Mouse (Mus musculus) midbrain, embryonic 13.5 days (tissue): Measurements from ENCODE around the gene Zfp691. TPM values are rescaled to one million over a fixed set of nuclear protein-coding genes. Genes with fewer than 3 reads are reported as not detected.
A peak's percentile ranks its signal among the peaks of the same experiment; 100 is the strongest.

Experiments
- ATAC-seq: fragments of 200-750 bp; cut with Nextera tagmentation; 2 replicates; pipeline ENCODE4 v1.8.0; 2017; ENCODE audit warnings: mild to moderate bottlenecking, moderate TSS enrichment, moderate library complexity
- H3K27ac ChIP-seq: fragments of 300-500 bp; sonication (generic); 2 replicates; pipeline ENCODE4 v1.5.1; 2015; ENCODE audit warnings: inconsistent platforms, mild to moderate bottlenecking, moderate library complexity
- H3K27me3 ChIP-seq: fragments of 300-500 bp; sonication (generic); 2 replicates; pipeline ENCODE4 v1.6.1; 2015; ENCODE audit warnings: mild to moderate bottlenecking, inconsistent platforms
- H3K36me3 ChIP-seq: fragments of 300-500 bp; sonication (generic); 2 replicates; pipeline ENCODE4 v1.6.1; 2015; ENCODE audit warnings: mild to moderate bottlenecking, inconsistent platforms
- H3K4me1 ChIP-seq: fragments of 300-500 bp; sonication (generic); replicated peaks from 2 replicates; pipeline ENCODE4 v1.6.1; 2015; ENCODE audit warnings: inconsistent platforms
- H3K4me2 ChIP-seq: fragments of 300-500 bp; sonication (generic); replicated peaks from 2 replicates; pipeline ENCODE4 v1.6.1; 2015; ENCODE audit warnings: moderate library complexity, mild to moderate bottlenecking, inconsistent platforms
- H3K4me3 ChIP-seq: fragments of 300-500 bp; sonication (generic); replicated peaks from 2 replicates; pipeline ENCODE4 v1.5.1; 2015; ENCODE audit warnings: mild to moderate bottlenecking, inconsistent platforms
- H3K9ac ChIP-seq: fragments of 300-500 bp; sonication (generic); replicated peaks from 2 replicates; pipeline ENCODE4 v1.6.1; 2015; ENCODE audit warnings: mild to moderate bottlenecking, inconsistent platforms
- H3K9me3 ChIP-seq: fragments of 300-500 bp; sonication (generic); 2 replicates; pipeline ENCODE4 v1.6.1; 2016; ENCODE audit warnings: mild to moderate bottlenecking, inconsistent platforms
- WGBS: fragments of 180-500 bp; shearing (Covaris S2); methylation state at CpG from one replicate; pipeline ENCODE4 v1.1.7; 2015; 5-methylcytosine and 5-hydroxymethylcytosine counted together
- polyA plus RNA-seq: library from polyadenylated mRNA; unstranded; fragments of >200 nt; fragmentation: Nextera tagmentation; extraction: Ambion mirVana; gene quantifications from 2 replicates; pipeline ENCODE4 v1.2.1, GENCODE M21; 2015

Gene Zfp691
- polyA plus RNA-seq, 1 experiment from 2014 or later: 9.9 TPM

DNA sequence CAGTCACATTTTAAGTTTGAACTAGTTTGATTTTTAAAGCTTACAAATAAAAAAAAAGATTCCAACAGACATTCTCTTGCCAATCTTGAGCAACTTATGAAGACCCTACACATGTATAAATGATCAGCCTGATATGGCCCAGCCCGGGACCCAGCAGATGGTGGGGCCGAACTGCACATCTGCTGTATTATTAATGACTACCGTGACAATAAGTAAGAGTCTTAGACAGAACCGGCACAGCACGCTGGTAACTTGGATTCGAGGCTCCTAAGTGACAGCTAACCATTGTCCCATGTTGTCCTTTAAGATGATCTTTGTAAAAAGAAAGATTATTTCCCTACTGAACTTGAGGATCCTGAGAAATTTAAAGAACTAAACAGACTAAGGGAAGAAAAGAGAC is 15.4 kb upstream of the Zfp691 start:
- Histone ChIP-seq H3K36me3 (no peaks in the 10 kb centered on the region), H3K9ac (no peak overlapping the region), H3K4me2 (no peak overlapping the region), H3K4me3 (no peak overlapping the region), H3K4me1 (no peaks in the 10 kb centered on the region), H3K9me3 (no peaks in the 10 kb centered on the region), H3K27me3 (no peaks in the 10 kb centered on the region), H3K27ac (no peak overlapping the region)
- WGBS: 46% methylated on average over 6 of the region's 6 CpGs
- no peak for ATAC-seq

DNA sequence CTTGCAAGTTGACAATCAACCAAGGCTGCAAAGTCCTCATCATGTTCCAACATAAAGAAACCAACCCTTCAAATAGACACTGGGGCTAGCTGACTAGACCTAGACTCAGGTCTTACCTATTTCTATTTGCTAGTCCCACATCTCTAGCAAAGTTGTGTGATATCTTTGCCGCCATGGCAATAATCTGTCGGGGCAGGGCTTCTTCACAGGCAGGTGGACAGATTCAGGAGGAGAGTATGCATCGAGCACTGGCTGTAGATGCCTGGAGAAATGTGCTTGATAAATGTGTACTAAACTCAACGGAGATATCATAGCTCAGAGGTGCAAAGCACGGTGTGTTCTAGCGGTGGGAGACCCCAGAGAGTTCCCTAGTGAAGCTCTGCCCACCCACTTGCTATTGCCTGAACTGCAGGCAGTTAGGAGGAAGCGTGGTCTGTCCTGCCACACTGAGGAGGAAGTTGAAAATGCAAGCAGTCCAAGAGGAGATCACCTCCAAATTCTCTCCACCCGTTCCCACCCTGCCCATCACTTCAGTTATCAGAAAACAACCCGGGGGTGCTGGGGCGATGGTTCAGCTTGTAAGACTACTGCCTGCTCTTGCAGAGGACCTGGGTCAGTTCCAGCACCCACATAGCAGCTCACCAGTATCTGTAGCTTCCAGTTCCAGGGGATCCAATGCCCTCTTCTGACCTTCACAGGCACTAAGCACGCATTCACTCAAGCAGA is 14.2 kb upstream of the Zfp691 start:
- Histone ChIP-seq H3K27me3 (no peaks in the 10 kb centered on the region), H3K4me3 (no peak overlapping the region), H3K36me3 (no peaks in the 10 kb centered on the region), H3K27ac (no peak overlapping the region), H3K9ac (no peak overlapping the region), H3K4me1 (no peaks in the 10 kb centered on the region), H3K4me2 (no peak overlapping the region), H3K9me3 (no peaks in the 10 kb centered on the region)
- ATAC-seq: no peak
- WGBS: 62% methylated on average over 11 of the region's 11 CpGs

DNA sequence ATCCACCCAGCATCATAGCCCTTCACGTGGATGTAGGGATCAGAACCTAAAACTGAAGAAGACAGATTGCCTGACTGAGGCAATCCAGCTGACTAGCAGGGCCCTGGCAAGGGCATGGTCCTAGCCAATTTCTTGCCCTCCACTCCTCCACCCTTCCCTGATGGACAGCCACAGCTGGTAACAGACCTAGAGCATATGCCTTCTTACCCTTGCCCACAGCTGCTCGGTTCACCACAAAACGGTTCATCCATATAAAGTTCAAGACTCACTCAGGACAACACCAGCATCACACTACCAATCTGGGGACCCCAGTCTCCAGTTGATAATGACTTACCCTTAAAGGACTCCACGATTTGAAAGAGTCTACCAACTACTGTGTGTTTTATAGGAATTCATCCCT is 11.8 kb upstream of the Zfp691 start:
- Histone ChIP-seq H3K9ac (no peak overlapping the region), H3K36me3 (no peaks in the 10 kb centered on the region), H3K27ac (no peak overlapping the region), H3K27me3 (no peaks in the 10 kb centered on the region), H3K4me3 (no peak overlapping the region), H3K4me1 (no peaks in the 10 kb centered on the region), H3K9me3 (no peaks in the 10 kb centered on the region), H3K4me2 (no peak overlapping the region)
- 83% methylated on average over 4 of the region's 4 CpGs for WGBS
- no peak for ATAC-seq

DNA sequence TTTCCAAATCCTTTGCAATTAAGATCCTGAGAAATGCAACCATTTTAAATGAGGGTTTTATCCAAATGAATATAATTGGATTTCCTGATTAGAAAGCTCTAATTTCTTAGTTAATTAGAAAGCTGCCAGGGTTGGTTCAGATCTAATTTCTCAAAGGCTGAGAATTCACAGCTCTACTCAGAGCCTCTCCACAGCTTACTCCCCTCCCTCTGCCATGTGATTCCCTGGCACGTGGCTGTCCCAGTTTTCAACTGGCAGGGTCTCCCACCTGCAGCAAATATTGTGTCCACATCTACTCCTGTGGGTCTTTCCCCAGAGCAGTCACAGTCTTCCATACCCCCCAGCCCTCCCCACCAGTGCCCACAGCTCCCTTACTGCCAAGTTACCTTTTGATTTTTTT is 9.5 kb upstream of the Zfp691 start:
- 32% methylated on average over 1 of the region's 1 CpGs for WGBS
- H3K36me3 ChIP-seq: no peaks in the 10 kb centered on the region

DNA sequence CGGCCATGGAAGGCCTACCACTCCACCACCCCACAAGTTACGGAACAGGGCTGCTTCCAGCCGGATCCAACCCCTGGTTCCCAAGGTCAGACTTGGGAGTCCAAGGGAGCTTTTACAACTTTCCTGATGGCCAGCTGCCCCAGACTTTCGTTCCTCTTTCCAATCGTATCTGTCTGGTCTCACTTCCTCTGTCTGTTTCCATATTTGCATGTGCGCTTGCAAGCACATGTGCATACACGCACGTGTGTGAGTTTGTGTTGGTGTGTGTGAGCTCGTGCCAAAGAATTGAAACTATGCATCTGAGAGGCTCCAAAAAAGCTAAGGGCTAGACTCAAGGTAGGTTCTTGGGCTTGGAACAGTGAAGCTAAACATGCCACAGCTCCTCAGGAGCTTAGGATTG is 7.5 kb upstream of the Zfp691 start:
- no peak overlapping the region for H3K4me3 ChIP-seq
- 87% methylated on average over 9 of the region's 9 CpGs for WGBS
- H3K4me2 ChIP-seq: no peak overlapping the region

More for the DNA sequence above, 9.5 kb upstream of the Zfp691 start:
- Histone ChIP-seq H3K4me3 (no peak overlapping the region), H3K27ac (no peak overlapping the region), H3K4me2 (no peak overlapping the region), H3K4me1 (no peaks in the 10 kb centered on the region), H3K9me3 (no peaks in the 10 kb centered on the region), H3K27me3 (no peaks in the 10 kb centered on the region), H3K9ac (no peak overlapping the region)
- no peak for ATAC-seq

DNA sequence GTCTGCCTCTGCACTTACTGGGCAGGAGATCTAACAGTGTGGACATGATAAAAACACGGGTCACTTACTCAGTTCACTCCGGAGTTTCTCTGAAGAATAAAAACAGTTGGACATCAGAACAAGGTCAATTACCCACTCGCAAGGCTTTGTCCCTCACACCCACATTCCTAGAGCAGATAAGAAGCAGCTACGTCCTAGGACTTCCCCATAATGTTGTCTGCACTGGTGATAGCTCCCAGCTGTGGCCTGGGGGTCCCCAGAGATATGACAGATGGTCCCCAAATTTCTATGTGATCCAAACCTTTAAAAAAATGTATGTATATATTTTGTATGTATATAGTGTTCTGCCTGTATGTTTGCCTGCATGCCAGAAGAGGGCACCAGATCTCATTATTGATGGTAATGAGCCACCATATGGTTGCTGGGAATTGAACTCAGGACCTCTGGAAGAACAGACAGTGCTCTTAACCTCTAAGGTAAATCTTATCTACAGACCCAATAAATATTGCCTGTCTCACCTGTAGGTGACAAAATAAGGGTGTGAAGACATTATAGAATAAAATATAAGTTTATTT is 6.2 kb upstream of the Zfp691 start:
- Histone ChIP-seq H3K36me3 (no peaks in the 10 kb centered on the region), H3K4me3 (no peak overlapping the region), H3K9me3 (no peaks in the 10 kb centered on the region), H3K4me2 (no peak overlapping the region), H3K4me1 (no peaks in the 10 kb centered on the region), H3K9ac (no peak overlapping the region), H3K27me3 (no peaks in the 10 kb centered on the region), H3K27ac (no peak overlapping the region)
- no peak for ATAC-seq
- WGBS: 58% methylated on average over 4 of the region's 4 CpGs

More for the DNA sequence above, 7.5 kb upstream of the Zfp691 start:
- ATAC-seq: no peak
- Histone ChIP-seq H3K4me1 (no peaks in the 10 kb centered on the region), H3K9ac (no peak overlapping the region), H3K36me3 (no peaks in the 10 kb centered on the region), H3K27me3 (no peaks in the 10 kb centered on the region), H3K27ac (no peak overlapping the region), H3K9me3 (no peaks in the 10 kb centered on the region)

DNA sequence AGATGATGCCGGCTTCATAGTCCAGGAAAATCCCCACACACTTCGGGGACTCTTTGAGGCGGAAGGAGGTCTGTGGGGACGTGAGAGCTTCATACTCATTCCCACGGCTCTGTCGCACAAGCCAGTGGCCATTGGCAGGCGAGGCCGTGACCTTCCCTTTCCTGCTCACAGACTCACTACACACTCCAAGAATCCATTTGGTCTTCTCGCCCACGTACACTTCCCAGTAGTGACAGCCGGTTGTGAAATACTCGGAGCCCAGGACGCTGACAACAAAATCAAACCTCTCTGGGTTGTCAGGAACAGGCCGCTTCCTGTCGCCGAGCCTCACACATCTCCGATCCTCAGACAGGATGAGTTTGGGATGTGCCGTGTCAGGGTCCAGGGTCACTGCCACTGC is 4.3 kb upstream of the Zfp691 start:
- Histone ChIP-seq H3K4me1 (peaks cover under 1% of the 10 kb centered on the region), H3K4me3 (no peak overlapping the region), H3K9me3 (no peaks in the 10 kb centered on the region), H3K27me3 (no peaks in the 10 kb centered on the region), H3K36me3 (no peaks in the 10 kb centered on the region), H3K9ac (no peak overlapping the region), H3K27ac (no peak overlapping the region), H3K4me2 (no peak overlapping the region)
- 83% methylated on average over 18 of the region's 18 CpGs for WGBS
- no peak for ATAC-seq

DNA sequence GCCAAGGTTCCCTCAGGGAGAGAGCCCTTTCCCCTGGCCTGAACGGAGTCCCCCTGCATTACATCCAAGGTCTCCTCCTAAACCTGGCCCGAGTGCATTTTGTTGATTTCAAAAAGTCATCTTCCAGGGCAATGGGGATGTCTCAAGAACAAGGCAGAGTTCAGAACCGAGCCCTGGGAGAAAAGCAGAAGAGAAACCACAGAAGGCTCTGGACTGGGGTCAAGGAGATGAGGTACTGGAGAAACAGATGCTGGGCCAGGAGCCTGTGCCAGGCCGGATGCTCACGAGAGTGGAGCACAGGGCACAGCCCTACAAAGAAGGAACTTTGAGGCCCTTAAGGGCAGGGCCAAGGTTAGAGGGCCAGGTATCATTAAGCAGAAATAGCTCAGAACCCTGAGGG is 3.7 kb upstream of the Zfp691 start:
- WGBS: 78% methylated on average over 5 of the region's 5 CpGs
- Histone ChIP-seq H3K27ac (no peak overlapping the region), H3K9ac (no peak overlapping the region), H3K4me1 (peaks cover 7% of the 10 kb centered on the region), H3K4me3 (no peak overlapping the region), H3K27me3 (no peaks in the 10 kb centered on the region), H3K36me3 (no peaks in the 10 kb centered on the region), H3K9me3 (no peaks in the 10 kb centered on the region), H3K4me2 (no peak overlapping the region)
- ATAC-seq: no peak

DNA sequence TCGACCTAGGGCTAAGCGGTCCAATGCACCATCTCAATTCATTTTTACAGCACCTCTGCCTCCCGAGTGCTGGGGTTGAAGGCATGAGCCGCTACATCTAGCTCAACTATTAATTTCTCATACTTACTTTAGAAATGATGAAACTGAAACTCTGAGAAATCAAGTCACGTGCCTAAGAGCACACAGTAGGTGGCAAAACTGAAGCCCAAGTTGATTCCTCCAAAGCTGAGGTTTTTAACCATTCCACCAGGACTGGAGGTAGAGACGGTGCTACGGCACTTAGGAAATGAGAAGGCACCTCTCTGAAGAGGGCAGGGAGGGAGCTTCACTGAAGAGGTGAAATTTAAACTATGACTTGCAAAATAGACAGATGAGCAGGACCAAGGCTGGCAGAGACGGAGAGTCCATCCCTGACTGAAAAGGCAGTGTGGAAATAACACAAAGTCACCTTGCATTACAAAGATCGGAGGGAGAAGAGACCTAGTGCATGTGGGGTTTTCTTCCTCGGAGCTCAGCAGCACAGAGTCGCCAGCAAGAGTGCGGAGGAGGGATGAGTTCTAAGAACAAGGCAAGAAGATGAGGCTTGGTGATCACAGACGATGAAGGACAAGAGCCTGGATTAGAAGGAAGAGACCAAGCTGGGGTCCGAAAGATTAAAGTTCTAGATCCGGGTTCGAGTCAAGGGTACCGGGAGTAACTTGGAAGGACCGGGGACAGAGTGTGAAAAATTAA is 910 bp downstream of the Zfp691 start:
- peak overlapping the region; percentile 80 for H3K4me2 ChIP-seq
- peaks cover 30% of the 10 kb centered on the region for H3K36me3 ChIP-seq
- H3K4me3 ChIP-seq: peak overlapping the region; percentile 62
- no peaks in the 10 kb centered on the region for H3K27me3 ChIP-seq
- 45% methylated on average over 18 of the region's 18 CpGs for WGBS
- H3K27ac ChIP-seq: 0 out of 2 replicates have a peak overlapping the region, but pooled peaks have one; percentile 27
- no peaks in the 10 kb centered on the region for H3K9me3 ChIP-seq
- no peak for ATAC-seq
- peaks cover 27% of the 10 kb centered on the region for H3K4me1 ChIP-seq
- H3K9ac ChIP-seq: peak overlapping the region; percentile 78

DNA sequence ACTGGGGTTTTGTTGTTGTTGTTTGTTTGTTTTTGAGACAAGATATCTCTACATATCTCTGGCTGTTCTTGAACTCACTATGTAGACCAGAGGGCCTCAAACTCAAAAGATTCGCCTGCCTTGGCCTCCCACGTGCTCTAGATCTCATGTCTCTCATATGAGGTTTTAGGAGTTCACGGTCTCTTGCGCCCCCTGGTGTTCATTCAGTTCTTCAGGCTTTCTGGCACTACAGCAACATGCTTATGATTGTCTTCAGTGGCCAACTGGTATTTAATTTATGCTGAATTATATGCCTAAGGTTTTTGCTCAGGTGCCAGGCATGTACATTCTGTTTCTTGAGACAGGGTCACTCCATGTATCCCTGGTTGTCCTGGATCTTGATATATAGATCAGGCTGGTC is 6.3 kb downstream of the Zfp691 start:
- ATAC-seq: peak; percentile 29
- Histone ChIP-seq H3K27ac (no peak overlapping the region), H3K9ac (no peak overlapping the region), H3K36me3 (peaks cover 30% of the 10 kb centered on the region), H3K4me1 (peaks cover 20% of the 10 kb centered on the region), H3K4me3 (no peak overlapping the region), H3K27me3 (no peaks in the 10 kb centered on the region), H3K4me2 (no peak overlapping the region), H3K9me3 (no peaks in the 10 kb centered on the region)
- WGBS: 4% methylated on average over 4 of the region's 4 CpGs

DNA sequence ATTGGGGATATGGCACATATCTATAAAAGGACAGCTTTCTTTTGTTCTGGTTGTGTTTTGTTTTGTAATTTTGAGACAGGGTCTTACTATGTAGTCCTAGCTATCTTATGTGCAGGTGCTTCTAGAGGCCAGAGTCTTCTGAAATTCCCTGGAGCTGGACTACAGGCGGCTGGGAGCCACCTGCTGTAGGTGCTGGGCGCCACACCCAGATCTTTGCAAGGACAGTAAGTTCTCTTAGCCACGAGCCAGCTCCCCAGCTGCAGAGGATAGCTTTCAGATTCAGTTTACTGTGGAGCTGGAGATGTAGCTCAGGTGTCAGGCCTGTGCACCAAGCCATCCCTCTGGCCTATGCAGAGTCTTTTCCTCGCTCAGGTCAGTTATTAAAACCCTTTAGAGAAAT is 6.9 kb downstream of the Zfp691 start:
- peaks cover 30% of the 10 kb centered on the region for H3K36me3 ChIP-seq
- ATAC-seq: no peak
- no peaks in the 10 kb centered on the region for H3K9me3 ChIP-seq
- no peak overlapping the region for H3K4me3 ChIP-seq
- H3K27ac ChIP-seq: no peak overlapping the region
- H3K9ac ChIP-seq: no peak overlapping the region
- H3K27me3 ChIP-seq: no peaks in the 10 kb centered on the region
- WGBS: 83% methylated on average over 4 of the region's 4 CpGs
- H3K4me2 ChIP-seq: no peak overlapping the region
- H3K4me1 ChIP-seq: peaks cover 14% of the 10 kb centered on the region

DNA sequence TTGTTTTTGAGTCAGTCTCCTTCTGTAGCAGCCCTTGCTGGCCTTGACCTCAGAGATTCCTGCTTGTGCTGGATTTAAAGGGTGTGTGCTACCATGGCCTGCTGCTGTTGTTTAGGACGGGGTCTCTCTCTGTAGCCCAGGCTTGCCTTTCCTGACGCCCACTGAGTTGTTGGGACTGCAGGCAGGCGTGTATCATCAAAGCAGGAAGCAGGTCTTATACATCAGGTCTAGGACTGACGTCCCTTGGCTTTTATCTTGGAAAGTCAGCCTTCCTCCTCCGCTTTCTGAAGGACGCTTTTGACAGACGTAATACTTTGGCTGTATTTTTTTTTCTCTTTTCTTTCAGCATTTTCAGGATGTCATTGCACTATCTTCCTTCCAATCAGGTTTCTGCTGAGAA is 8.1 kb downstream of the Zfp691 start:
- no peak for ATAC-seq
- H3K36me3 ChIP-seq: peaks cover 27% of the 10 kb centered on the region
- no peak overlapping the region for H3K27ac ChIP-seq
- peaks cover 4% of the 10 kb centered on the region; the same call in 1 of the 2 replicates for H3K4me1 ChIP-seq
- H3K9me3 ChIP-seq: no peaks in the 10 kb centered on the region
- H3K9ac ChIP-seq: no peak overlapping the region
- no peak overlapping the region for H3K4me2 ChIP-seq
- H3K27me3 ChIP-seq: no peaks in the 10 kb centered on the region
- WGBS: 79% methylated on average over 7 of the region's 7 CpGs
- no peak overlapping the region for H3K4me3 ChIP-seq
